ENCODE assay signal across 13 mouse cellular contexts in the genomic region with DNA sequence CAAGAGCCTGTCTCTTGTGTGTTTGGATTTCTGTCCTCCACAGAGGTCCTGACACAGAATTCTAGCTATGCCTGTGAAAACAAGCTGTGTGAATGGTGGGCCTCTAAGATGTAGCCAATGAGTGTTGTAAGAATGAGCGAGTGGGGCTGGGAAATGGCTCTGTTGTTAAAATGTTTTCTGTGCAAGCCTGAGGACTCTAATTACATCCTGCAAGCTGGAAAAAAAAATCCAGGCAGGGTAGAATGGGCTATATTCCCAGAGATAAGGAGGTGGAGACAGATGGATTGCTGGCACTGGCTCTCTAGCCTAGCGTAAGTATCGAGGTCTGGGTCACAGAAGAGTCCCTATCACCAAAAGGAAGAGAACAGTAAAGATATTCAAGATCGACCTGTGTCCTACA.
A peak's percentile ranks its signal among the peaks of the same experiment; 100 is the strongest.
DNase-seq lines count a peak whose midpoint lies in the region.
"Had no signal": no experiment of that assay in that cellular context is flagged by ENCODE, and none has a peak within 500 bp of the region (broad histone marks: within the 10 kb centered on the region; RNA-seq: fewer than 3 reads in every experiment).

No protein-coding gene starts in this region.

- DNase-seq in embryo, embryonic 9.5 days (ENCODE audit: extremely low spot score), result peak; percentile 9
- no peak for DNase-seq in embryo, embryonic 10.5 days (ENCODE audit: low spot score)
- DNase-seq in layer of hippocampus, adult 9-11 months, result peak; percentile 17
- no peak for DNase-seq in layer of hippocampus, adult 9-10 months (ENCODE audit: low spot score)
- peak; percentile 17 to 53 for DNase-seq in heart, adult 9 months (ENCODE audit: low spot score in 2 of 2)
- DNase-seq in heart, postnatal 4 days, result peak; percentile 41
- DNase-seq in left cerebral cortex, adult 18-20 months (ENCODE audit: low spot score in 2 of 2), result no peak
- no peak for DNase-seq in gastrocnemius, postnatal 10 days
- DNase-seq: cerebellum, adult 8-10 months; kidney, adult 8-10 months; kidney, postnatal 4 days; midbrain, embryonic 14.5 days; thymus, postnatal 36 days had no signal

Comparison
In these comparisons a context has a peak if more than half of its experiments do, and no peak if none do; other contexts are left out.
1. DNase-seq: peak in embryo, embryonic 9.5 days (single experiment), layer of hippocampus, adult 9-11 months (single experiment), heart, adult 9 months (2 of 2) and heart, postnatal 4 days (single experiment); none in embryo, embryonic 10.5 days (single experiment), layer of hippocampus, adult 9-10 months (single experiment), left cerebral cortex, adult 18-20 months (0 of 2) and gastrocnemius, postnatal 10 days (single experiment).